Mouse (Mus musculus) right cerebral cortex, postnatal 36 days (tissue): ENCODE measurements around the gene Agtrap.
"Not testable (repeated sequence)": the region's sequence is repeated elsewhere in the genome, so short reads cannot be mapped to it uniquely, and the experiment has no call there.

Experiments used
- DNase-seq, 2 experiments: peaks; one replicate each; pipeline ENCODE4 v3.0.0; 2022; ENCODE audit warnings: low spot score in 2 of 2, mixed read lengths in 1 of 2

Gene Agtrap

GRCm38 (mm10) chr4:148051046-148051776, 36.6 kb downstream of the Agtrap start:
- no peak for DNase-seq

- not testable (repeated sequence) for DNase-seq
Measured at GRCm38 (mm10) chr4:148050396-148050914, 37.4 kb downstream of the Agtrap start.

- no peak for DNase-seq
Measured at GRCm38 (mm10) chr4:148046450-148047031, 41.3 kb downstream of the Agtrap start.

- no peak for DNase-seq
Measured at GRCm38 (mm10) chr4:148044113-148044512, 43.7 kb downstream of the Agtrap start.

- not testable (repeated sequence) for DNase-seq
Measured at GRCm38 (mm10) chr4:148043327-148043726, 44.5 kb downstream of the Agtrap start.

- no peak for DNase-seq
Measured at GRCm38 (mm10) chr4:148041611-148042191, 46.1 kb downstream of the Agtrap start.

DNA sequence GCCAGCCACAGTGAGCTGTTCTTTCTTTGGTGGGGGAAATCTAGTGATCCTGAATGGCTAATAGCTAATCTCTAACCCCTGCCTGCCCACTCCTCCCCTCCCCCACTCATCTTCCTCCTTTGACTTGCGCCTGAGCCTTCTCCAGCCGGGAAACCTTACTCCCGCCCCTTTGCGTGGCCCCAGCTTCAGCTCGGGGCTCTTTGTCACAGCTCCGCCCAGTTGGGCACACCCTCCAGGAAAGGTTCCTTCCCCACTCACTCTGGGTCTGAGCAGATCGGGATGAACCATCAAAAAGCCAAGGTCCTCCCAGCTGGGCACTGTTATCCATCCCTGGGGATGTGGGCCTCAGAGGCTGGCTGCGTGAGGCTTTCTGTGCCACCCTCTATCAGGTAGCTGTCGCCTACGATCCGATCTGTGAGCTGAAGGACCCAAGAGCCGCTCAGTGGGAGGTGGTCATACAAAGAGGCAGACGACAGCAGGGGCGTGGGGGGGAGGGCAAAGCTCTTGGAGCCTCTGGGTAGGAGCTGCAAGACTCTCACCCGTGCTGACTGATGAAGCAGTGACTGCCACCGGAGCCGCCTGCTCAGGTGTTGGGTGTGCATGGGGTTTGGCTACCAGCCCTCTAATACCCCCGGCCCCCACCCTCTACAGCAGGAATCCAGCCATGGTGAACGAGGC, 46.8 kb downstream of the Agtrap start:
- no peak for DNase-seq

DNA sequence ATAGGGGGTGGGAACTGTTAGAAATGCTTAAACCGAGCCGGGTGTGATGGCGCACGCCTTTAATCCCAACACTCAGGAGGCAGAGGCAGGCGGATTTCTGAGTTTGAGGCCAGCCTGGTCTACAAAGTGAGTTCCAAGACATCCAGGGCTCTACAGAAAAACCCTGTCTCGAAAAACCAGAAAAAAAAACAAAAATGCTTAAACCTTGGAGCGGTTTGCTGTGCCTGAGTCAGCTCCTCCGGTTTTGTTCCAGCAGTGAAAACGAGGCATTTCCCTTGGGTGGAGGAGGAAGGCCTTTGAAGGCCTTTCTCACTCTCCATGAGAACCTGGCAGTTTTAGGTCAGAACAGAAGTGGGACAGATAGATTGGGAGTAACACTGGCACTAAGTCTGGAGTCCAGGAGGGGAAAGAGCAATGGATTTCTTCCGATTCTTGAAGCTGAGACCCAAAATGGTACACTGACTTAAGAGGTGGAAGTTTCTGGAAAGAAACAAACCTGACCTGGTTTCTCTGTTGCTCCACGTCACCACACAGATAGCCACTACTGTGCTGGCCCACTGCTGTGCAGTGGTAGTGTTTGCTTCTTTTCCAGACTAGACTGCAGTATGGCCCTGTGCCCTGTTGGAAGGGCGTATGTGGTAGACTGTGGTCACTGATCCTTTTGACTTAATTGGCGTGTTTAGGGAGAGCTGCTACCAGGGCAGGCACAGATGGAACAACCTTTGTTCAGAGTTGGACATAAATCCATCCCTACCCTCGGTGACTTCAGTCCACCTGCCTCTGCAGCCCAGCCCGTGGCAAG, 47.6 kb downstream of the Agtrap start:
- no peak for DNase-seq

- no peak for DNase-seq
Measured at GRCm38 (mm10) chr4:148039254-148040028, 48.4 kb downstream of the Agtrap start.

GRCm38 (mm10) chr4:148038600-148039253, 49.1 kb downstream of the Agtrap start, which contains the start of the genes Clcn6 and Mthfr:
TSS of gene Clcn6 (minus strand) at chr4:148038821.
TSS of gene Mthfr (plus strand) at chr4:148039077.
- peak; percentile 99 to 100 for DNase-seq

DNA sequence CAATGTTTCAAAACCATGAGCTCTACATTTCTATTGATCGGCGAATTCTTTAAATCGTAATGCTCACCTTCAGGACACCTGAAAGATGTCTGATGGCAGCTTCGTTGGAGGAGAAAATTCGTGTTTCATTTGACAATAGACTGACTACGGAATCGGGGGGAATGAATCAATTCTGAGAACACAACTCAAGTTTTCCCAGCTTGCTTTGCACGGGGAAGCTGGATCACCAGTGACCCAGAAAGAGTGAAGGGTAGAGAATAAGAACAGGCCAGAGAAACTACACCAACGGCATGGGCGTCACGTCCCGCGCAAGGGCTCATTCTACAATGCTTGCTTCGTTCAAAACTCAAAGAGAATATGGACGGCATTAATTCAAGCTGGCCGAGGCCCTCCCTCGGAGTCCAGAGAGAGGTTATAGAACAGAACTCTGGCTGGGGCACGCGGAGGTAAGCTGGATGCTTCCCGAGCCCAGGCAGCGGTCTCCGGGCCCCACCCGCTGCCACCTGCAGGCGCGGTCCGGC, 49.7 kb downstream of the Agtrap start:
- DNase-seq, result no peak

DNA sequence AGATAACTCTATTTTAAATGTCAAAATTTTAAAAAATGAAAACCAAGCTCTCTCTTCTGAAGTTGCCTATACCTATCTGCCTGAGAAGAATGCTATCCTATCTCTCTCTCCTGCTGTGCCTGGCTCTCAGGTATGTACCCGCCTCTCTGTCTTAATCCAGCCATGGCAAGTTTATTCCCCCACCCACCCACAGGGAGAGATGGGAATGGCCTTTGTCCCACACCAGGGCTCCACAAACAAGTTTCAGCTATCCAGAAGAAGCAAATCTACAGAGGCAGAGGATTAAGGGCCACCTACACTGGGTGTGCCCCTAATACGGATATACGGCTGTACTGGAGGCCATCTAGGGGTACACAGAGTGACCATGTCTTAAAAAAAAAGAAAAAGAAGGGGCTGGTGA, 52.4 kb downstream of the Agtrap start:
- no peak for DNase-seq

- no peak for DNase-seq
Measured at GRCm38 (mm10) chr4:148033858-148034410, 53.9 kb downstream of the Agtrap start.

- no peak for DNase-seq
Measured at GRCm38 (mm10) chr4:148030506-148030905, 57.3 kb downstream of the Agtrap start.

- DNase-seq, result no peak
Measured at GRCm38 (mm10) chr4:148029297-148029696, 58.5 kb downstream of the Agtrap start.
